ENCODE assay signal across 8 mouse cellular contexts in genomic region chr7:30193581-30194100, GRCm38 (mm10). TPM values are rescaled to one million over a fixed set of nuclear protein-coding genes. Genes with fewer than 3 reads are reported as not detected.
A peak's percentile ranks its signal among the peaks of the same experiment; 100 is the strongest.
DNase-seq lines count a peak whose midpoint lies in the region; ATAC-seq and TF ChIP-seq lines count a peak whose summit lies in the region.

No protein-coding gene starts in this region.

- peaks cover 10% of the 10 kb centered on the region for H3K4me1 ChIP-seq in forebrain, postnatal 0 days (ENCODE audit: insufficient read depth)
- peaks cover 15% of the 10 kb centered on the region for H3K4me1 ChIP-seq in hindbrain, embryonic 14.5 days (replicated peaks; ENCODE audit: control insufficient read depth, insufficient read depth, low read length)

- no peaks in the 10 kb centered on the region for H3K27me3 ChIP-seq in forebrain, postnatal 0 days (ENCODE audit: insufficient read depth, low read length)
- H3K27me3 ChIP-seq in hindbrain, embryonic 14.5 days (ENCODE audit: control insufficient read depth, insufficient read depth, low read length): no peaks in the 10 kb centered on the region

- peak; percentile 67 for ATAC-seq in forebrain, postnatal 0 days
- ATAC-seq in hindbrain, embryonic 14.5 days (ENCODE audit: low FRiP score): peak; percentile 71
- peak; percentile 74 for ATAC-seq in megakaryocyte, adult 5-6 weeks (ENCODE audit: poor library complexity, severe bottlenecking)

- peaks cover 28% of the 10 kb centered on the region for H3K36me3 ChIP-seq in forebrain, postnatal 0 days (ENCODE audit: insufficient read depth)
- peaks cover 39% of the 10 kb centered on the region for H3K36me3 ChIP-seq in hindbrain, embryonic 14.5 days (replicated peaks; ENCODE audit: control insufficient read depth, insufficient read depth)

- intact Hi-C loops in left cerebral cortex, adult 2 months (cut with DNase I): no loop called here

- H3K9ac ChIP-seq in forebrain, postnatal 0 days: peak overlapping the region; percentile 89
- peak overlapping the region; percentile 78 for H3K9ac ChIP-seq in hindbrain, embryonic 14.5 days

- WGBS in forebrain, postnatal 0 days: under 1% methylated on average over 25 of the region's 26 CpGs
- WGBS in hindbrain, embryonic 14.5 days: 1% methylated on average over 26 of the region's 26 CpGs

- peak overlapping the region; percentile 84 for H3K4me3 ChIP-seq in forebrain, postnatal 0 days (ENCODE audit: low read depth, low read length)
- peak overlapping the region; percentile 65 for H3K4me3 ChIP-seq in hindbrain, embryonic 14.5 days (replicated peaks; ENCODE audit: low read length)
- H3K4me3 ChIP-seq in left cerebral cortex, adult 2 months: peak overlapping the region; percentile 68

- peak overlapping the region; percentile 52 for H3K4me2 ChIP-seq in forebrain, postnatal 0 days (ENCODE audit: low read depth)
- peak overlapping the region; percentile 56 for H3K4me2 ChIP-seq in hindbrain, embryonic 14.5 days (replicated peaks)

- no peaks in the 10 kb centered on the region for H3K9me3 ChIP-seq in forebrain, postnatal 0 days (ENCODE audit: low read length)
- H3K9me3 ChIP-seq in hindbrain, embryonic 14.5 days (ENCODE audit: control insufficient read depth, low read length): no peaks in the 10 kb centered on the region

- no peak for TF ChIP-seq CTCF in forebrain, postnatal 0 days (IDR thresholded peaks at IDR 0.05; ENCODE audit: low read depth)
- TF ChIP-seq CTCF in left cerebral cortex, adult 2 months (IDR thresholded peaks at IDR 0.05): no peak

- DNase-seq in NIH3T3 (ENCODE audit: low read depth): peak; percentile 80
- peak; percentile 82 for DNase-seq in cerebellum, adult 8-10 months
- DNase-seq in forebrain, postnatal 0 days: peak; percentile 77
- DNase-seq in hindbrain, embryonic 14.5 days (ENCODE audit: low spot score): peak; percentile 73
- peak; percentile 56 to 80 for DNase-seq in left cerebral cortex, adult 2 months (ENCODE audit: extremely low spot score in 1 of 2, low spot score in 2 of 2)
- peak; percentile 72 for DNase-seq in right cerebral cortex, adult 18-20 months
- DNase-seq in thymus, postnatal 4 days: peak; percentile 77

- H3K27ac ChIP-seq in forebrain, postnatal 0 days (ENCODE audit: low read depth, low read length): peak overlapping the region; percentile 86
- H3K27ac ChIP-seq in hindbrain, embryonic 14.5 days: peak overlapping the region; percentile 82
- H3K27ac ChIP-seq in left cerebral cortex, adult 2 months: peak overlapping the region; percentile 87; the same call in 1 of the 2 replicates

RNA-seq across cellular contexts. Expression of gene Capns1, which starts 5.0 kb away (rescaled TPM):
- total RNA-seq in forebrain, postnatal 0 days (2014; rRNA removed): 162 and 176 TPM in 2 replicates
- polyA plus RNA-seq in forebrain, postnatal 0 days (2015; fragmentation: Nextera tagmentation; extraction: Ambion mirVana): 59.3 and 65.9 TPM in 2 replicates
- 62.0 and 70.7 TPM in 2 replicates for polyA plus RNA-seq in hindbrain, embryonic 14.5 days (2014; fragmentation: Nextera tagmentation; extraction: Ambion mirVana)
- 100 to 1,000 TPM; 173 to 175 TPM for total RNA-seq in left cerebral cortex, adult 2 months (2021)
- total RNA-seq in megakaryocyte, adult 5-6 weeks (2015): 485 and 524 TPM in 2 replicates
- 307 and 314 TPM in 2 replicates for total RNA-seq in megakaryocyte, adult 5-6 weeks (2017)

RNA-seq across cellular contexts. Expression of gene Cox7a1, which starts 9.7 kb away (rescaled TPM):
- total RNA-seq in forebrain, postnatal 0 days (2014; rRNA removed): 1.4 and 1.9 TPM in 2 replicates
- 4.3 and 4.9 TPM in 2 replicates for polyA plus RNA-seq in forebrain, postnatal 0 days (2015; fragmentation: Nextera tagmentation; extraction: Ambion mirVana)
- 6.0 and 6.9 TPM in 2 replicates for polyA plus RNA-seq in hindbrain, embryonic 14.5 days (2014; fragmentation: Nextera tagmentation; extraction: Ambion mirVana)
- 1 to 10 TPM; 2.9 to 7.2 TPM for total RNA-seq in left cerebral cortex, adult 2 months (2021)
- 0.91 and 1.6 TPM in 2 replicates for total RNA-seq in megakaryocyte, adult 5-6 weeks (2015)
- total RNA-seq in megakaryocyte, adult 5-6 weeks (2017): 0.94 and 2.4 TPM in 2 replicates

RNA-seq across cellular contexts. Expression of gene Zfp146, which starts 24.1 kb away (rescaled TPM):
- 72.9 and 87.3 TPM in 2 replicates for total RNA-seq in forebrain, postnatal 0 days (2014; rRNA removed)
- polyA plus RNA-seq in forebrain, postnatal 0 days (2015; fragmentation: Nextera tagmentation; extraction: Ambion mirVana): 6.6 and 8.7 TPM in 2 replicates
- 13.2 and 14.0 TPM in 2 replicates for polyA plus RNA-seq in hindbrain, embryonic 14.5 days (2014; fragmentation: Nextera tagmentation; extraction: Ambion mirVana)
- 10 to 100 TPM; 47.3 to 49.9 TPM for total RNA-seq in left cerebral cortex, adult 2 months (2021)
- total RNA-seq in megakaryocyte, adult 5-6 weeks (2015): 16.6 and 25.2 TPM in 2 replicates
- 32.8 and 35.2 TPM in 2 replicates for total RNA-seq in megakaryocyte, adult 5-6 weeks (2017)

RNA-seq across cellular contexts. Expression of gene Polr2i, which starts 38.1 kb away (rescaled TPM):
- total RNA-seq in forebrain, postnatal 0 days (2014; rRNA removed): 71.0 and 80.9 TPM in 2 replicates
- polyA plus RNA-seq in forebrain, postnatal 0 days (2015; fragmentation: Nextera tagmentation; extraction: Ambion mirVana): 186 and 247 TPM in 2 replicates
- 179 and 199 TPM in 2 replicates for polyA plus RNA-seq in hindbrain, embryonic 14.5 days (2014; fragmentation: Nextera tagmentation; extraction: Ambion mirVana)
- 10 to 100 TPM; 53.3 to 56.3 TPM for total RNA-seq in left cerebral cortex, adult 2 months (2021)
- 46.4 and 51.0 TPM in 2 replicates for total RNA-seq in megakaryocyte, adult 5-6 weeks (2015)
- 31.5 and 39.1 TPM in 2 replicates for total RNA-seq in megakaryocyte, adult 5-6 weeks (2017)

RNA-seq across cellular contexts. Expression of gene Tbcb, which starts 38.4 kb away (rescaled TPM):
- total RNA-seq in forebrain, postnatal 0 days (2014; rRNA removed): 151 and 204 TPM in 2 replicates
- 475 and 558 TPM in 2 replicates for polyA plus RNA-seq in forebrain, postnatal 0 days (2015; fragmentation: Nextera tagmentation; extraction: Ambion mirVana)
- polyA plus RNA-seq in hindbrain, embryonic 14.5 days (2014; fragmentation: Nextera tagmentation; extraction: Ambion mirVana): 390 and 397 TPM in 2 replicates
- total RNA-seq in left cerebral cortex, adult 2 months (2021): 100 to 1,000 TPM; 125 to 133 TPM
- 84.2 and 92.7 TPM in 2 replicates for total RNA-seq in megakaryocyte, adult 5-6 weeks (2015)
- 30.2 and 48.2 TPM in 2 replicates for total RNA-seq in megakaryocyte, adult 5-6 weeks (2017)

Comparison
In these comparisons a context has a peak if more than half of its experiments do, and no peak if none do; other contexts are left out.
1. Peak in every context shown above with its lines: DNase-seq, ATAC-seq, H3K4me3 ChIP-seq and H3K27ac ChIP-seq.